Comparison of ENCODE assay signal across 10 mouse cellular contexts in the genomic region with DNA sequence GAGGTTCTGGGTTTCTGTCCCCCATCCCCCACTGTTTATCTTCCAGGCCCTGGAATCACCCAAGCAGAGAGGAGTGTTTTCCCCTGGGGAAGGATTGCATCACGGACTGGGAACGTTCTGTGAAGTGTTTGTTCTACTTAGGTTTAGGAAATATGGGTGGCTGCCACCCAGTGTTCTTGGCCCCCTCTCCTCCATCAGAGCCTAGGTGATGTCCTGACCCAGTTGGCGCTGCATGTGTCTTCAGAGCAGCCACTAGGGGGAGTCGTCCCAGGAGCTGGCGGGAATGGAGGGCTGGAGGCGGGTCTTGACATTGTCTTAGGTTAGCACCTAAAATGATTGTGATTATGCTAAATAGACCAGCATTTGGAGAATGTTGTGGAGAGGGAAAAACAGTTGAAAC. TPM values are rescaled to one million over a fixed set of nuclear protein-coding genes. Genes with fewer than 3 reads are reported as not detected.
DNase-seq lines count a peak whose midpoint lies in the region; ATAC-seq and TF ChIP-seq lines count a peak whose summit lies in the region.
"Had no signal": no experiment of that assay in that cellular context is flagged by ENCODE, and none has a peak within 500 bp of the region (broad histone marks: within the 10 kb centered on the region; RNA-seq: fewer than 3 reads in every experiment).

No protein-coding gene starts in this region.

- H3K9ac ChIP-seq in liver, postnatal 0 days (replicated peaks): no peak overlapping the region
- no peak overlapping the region for H3K9ac ChIP-seq in liver, embryonic 12.5 days
- H3K9ac ChIP-seq: embryonic facial prominence, embryonic 12.5 days; heart, embryonic 13.5 days had no signal

- WGBS in liver, postnatal 0 days (ENCODE audit: insufficient replicate concordance): 70% methylated on average over 6 of the region's 6 CpGs
- WGBS in liver, embryonic 12.5 days (ENCODE audit: insufficient replicate concordance): 62% methylated on average over 6 of the region's 6 CpGs

- no peaks in the 10 kb centered on the region for H3K4me1 ChIP-seq in liver, postnatal 0 days (ENCODE audit: insufficient read depth)
- H3K4me1 ChIP-seq in liver, embryonic 12.5 days: 0 out of 2 replicates have a peak, but pooled peaks cover 9% of the 10 kb centered on the region

- no peaks in the 10 kb centered on the region for H3K36me3 ChIP-seq in liver, postnatal 0 days (replicated peaks; ENCODE audit: insufficient read depth, low read length)
- no peaks in the 10 kb centered on the region for H3K36me3 ChIP-seq in liver, embryonic 12.5 days
- H3K36me3 ChIP-seq: embryonic facial prominence, embryonic 12.5 days had no signal

- no peaks in the 10 kb centered on the region for H3K9me3 ChIP-seq in liver, postnatal 0 days (ENCODE audit: low read length)
- no peaks in the 10 kb centered on the region for H3K9me3 ChIP-seq in liver, embryonic 12.5 days (replicated peaks)
- H3K9me3 ChIP-seq: embryonic facial prominence, embryonic 12.5 days had no signal

- intact Hi-C loops in heart, postnatal 14 days (cut with DNase I): no loop called here

- peak; percentile 28 to 47 for DNase-seq in cerebellum, postnatal 10 days
- DNase-seq in cerebellum, adult 9-10 months: no peak
- peak; percentile 23 for DNase-seq in liver, postnatal 0 days
- peak; percentile 32 to 51 for DNase-seq in heart, postnatal 14 days
- DNase-seq in testis, postnatal 14 days (ENCODE audit: low spot score): peak; percentile 47

- peak; percentile 83 for TF ChIP-seq EP300 in liver, postnatal 0 days (IDR thresholded peaks at IDR 0.05; ENCODE audit: low read depth)

- H3K27me3 ChIP-seq in liver, postnatal 0 days (ENCODE audit: insufficient read depth, low read length): no peaks in the 10 kb centered on the region
- no peaks in the 10 kb centered on the region for H3K27me3 ChIP-seq in liver, embryonic 12.5 days (replicated peaks)
- H3K27me3 ChIP-seq: embryonic facial prominence, embryonic 12.5 days; heart, embryonic 13.5 days had no signal

- ATAC-seq in liver, postnatal 0 days: peak; percentile 77
- ATAC-seq in liver, embryonic 12.5 days: no peak
- no peak for ATAC-seq in granulocyte monocyte progenitor cell, adult 5-6 weeks (replicated peaks; ENCODE audit: poor library complexity, severe bottlenecking)
- no peak for ATAC-seq in CD4-positive, CD25-positive, alpha-beta regulatory T cell, adult 4 months

- no peak overlapping the region for H3K4me3 ChIP-seq in liver, postnatal 0 days (ENCODE audit: low read depth, low read length)
- no peak overlapping the region for H3K4me3 ChIP-seq in liver, embryonic 12.5 days
- H3K4me3 ChIP-seq: embryonic facial prominence, embryonic 12.5 days; heart, embryonic 13.5 days had no signal

- no peak overlapping the region for H3K27ac ChIP-seq in liver, postnatal 0 days (ENCODE audit: low read depth)
- H3K27ac ChIP-seq in liver, embryonic 12.5 days: no peak overlapping the region
- H3K27ac ChIP-seq: embryonic facial prominence, embryonic 12.5 days had no signal

- peak; percentile 29 for TF ChIP-seq CTCF in liver, postnatal 0 days (IDR thresholded peaks at IDR 0.05; ENCODE audit: low read depth)

- H3K4me2 ChIP-seq in liver, postnatal 0 days (ENCODE audit: low read depth, low read length): no peak overlapping the region
- H3K4me2 ChIP-seq in liver, embryonic 12.5 days: no peak overlapping the region
- H3K4me2 ChIP-seq: embryonic facial prominence, embryonic 12.5 days; heart, embryonic 13.5 days had no signal

RNA-seq across cellular contexts. Expression of gene Tead1, which starts 34.4 kb away (rescaled TPM):
- polyA plus RNA-seq in liver, postnatal 0 days (2015; fragmentation: Nextera tagmentation; extraction: Ambion mirVana): 1.4 and 2.1 TPM in 2 replicates
- 4.7 and 5.2 TPM in 2 replicates for polyA plus RNA-seq in liver, embryonic 12.5 days (2016; fragmentation: Nextera tagmentation; extraction: Ambion mirVana)
- 100 to 1,000 TPM; 147 to 154 TPM for total RNA-seq in heart, postnatal 14 days (2021)
- total RNA-seq in granulocyte monocyte progenitor cell, adult 5-6 weeks (2014; fragmentation: Nextera tagmentation): not detected in 2 replicates
- total RNA-seq in granulocyte monocyte progenitor cell, adult 5-6 weeks (2017): not detected in 2 replicates
- under 1 TPM; 0.03 to 0.61 TPM for polyA plus RNA-seq in CD4-positive, CD25-positive, alpha-beta regulatory T cell, adult 4 months (2017; shearing (Covaris generic))
